Mouse (Mus musculus) MN1 (cell line): ENCODE data around the gene Chrna4.

Source experiments
- DNase-seq: peaks from one replicate; pipeline ENCODE4 v3.0.0-alpha.2; 2016; ENCODE audit warnings: low spot score

The Chrna4 gene

DNA sequence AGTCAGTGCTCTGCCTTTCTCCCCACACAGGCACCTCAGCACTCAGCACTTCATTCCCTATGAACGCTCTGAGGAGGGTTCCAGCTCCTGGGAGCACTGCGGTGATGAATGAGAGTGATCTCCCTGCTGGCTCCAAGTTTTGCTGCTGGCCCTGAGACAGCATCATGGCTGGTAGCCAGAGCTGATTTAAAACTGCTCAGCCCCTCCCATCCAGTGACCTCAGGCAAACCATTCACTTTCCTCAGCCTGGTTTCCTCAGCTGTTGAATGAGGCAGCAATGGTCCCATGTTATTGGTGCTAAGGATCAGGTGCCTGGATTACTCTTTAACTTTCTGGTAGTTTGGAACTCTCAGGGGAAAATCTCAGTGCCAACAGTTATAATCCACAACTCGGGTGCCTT, at the start of gene Chrna4:
Gene Chrna4, minus strand, starts transcription at position 110 of the 400 bp plus-strand sequence.
- no peak for DNase-seq

DNA sequence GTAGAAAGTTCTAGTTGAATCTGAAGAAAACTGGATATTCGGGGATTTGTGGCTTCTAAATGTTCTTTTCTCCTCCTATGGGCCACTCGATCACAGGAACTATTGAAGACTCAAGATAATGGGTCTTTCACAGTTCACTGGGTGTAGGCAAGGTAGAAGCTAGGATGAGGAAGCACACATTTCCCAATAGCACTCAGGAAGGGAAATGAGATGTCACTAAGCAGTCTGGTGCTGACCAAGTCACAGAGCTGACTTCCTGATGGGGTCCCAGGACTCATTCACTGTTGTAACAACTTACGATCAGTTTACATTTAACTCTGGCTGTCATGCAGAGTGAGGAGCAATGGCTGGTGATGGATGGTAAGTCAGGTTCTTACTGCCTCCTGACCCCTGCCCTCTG, 46.8 kb upstream of the Chrna4 start:
- DNase-seq = no peak

DNA sequence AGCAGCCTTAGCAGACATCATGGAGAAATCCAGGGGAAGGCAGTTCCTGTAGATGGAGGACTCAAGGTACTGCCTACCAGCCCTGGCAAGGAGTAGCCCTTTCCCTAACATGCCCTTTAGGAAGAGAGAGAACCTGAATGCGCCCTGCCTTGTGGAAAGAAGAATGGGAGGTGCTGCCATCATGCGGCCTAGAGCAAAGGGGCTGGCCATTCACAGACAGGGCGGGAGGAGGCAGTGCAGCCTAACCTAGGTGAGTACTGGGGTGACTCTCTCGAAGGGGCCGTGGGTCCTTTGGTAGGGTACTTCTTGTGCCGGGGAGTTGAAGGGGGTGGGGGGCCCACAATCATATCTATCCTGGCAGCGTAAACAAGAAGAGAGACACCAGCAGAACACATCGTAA, 41.7 kb upstream of the Chrna4 start:
- no peak for DNase-seq

DNA sequence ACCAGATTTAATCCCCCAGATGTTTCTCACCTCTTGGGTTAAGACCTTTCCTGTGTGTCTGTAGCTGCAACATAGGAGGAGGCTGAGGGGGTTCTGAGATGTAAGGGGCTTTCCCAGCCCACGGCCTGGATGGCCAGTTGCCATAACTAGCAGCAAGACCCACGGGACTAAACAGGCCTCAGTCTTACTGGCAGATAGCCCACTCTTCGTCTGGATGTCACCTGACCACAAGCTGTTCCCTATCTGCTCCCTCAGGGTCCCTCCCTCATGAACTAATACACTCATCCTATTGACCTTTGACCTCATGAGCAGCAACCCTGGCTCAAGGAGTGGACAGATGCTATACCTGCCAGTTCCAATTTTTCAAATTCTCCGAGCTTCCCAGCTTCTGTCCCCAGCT, 40.6 kb upstream of the Chrna4 start:
- DNase-seq = peak; percentile 35

DNA sequence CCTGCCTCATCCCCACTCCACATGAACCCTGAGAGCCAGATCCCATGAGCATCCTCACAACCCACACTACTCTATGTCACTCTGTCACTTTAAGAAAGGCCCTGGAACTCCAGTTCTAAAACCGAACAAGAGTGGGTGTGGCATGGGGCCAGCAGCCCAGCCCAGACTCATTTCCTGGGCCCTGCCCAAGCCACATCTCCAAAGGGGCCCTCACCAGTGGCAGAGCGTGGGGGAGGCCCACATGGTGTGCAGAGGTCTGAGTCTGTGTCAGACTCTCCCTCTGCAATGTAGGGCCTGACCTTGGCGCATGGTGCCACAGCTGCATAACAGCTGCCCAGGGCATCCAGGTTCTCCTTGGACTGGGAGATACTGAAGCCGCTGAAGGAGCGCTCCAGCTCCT, 37.5 kb upstream of the Chrna4 start:
- DNase-seq = no peak

DNA sequence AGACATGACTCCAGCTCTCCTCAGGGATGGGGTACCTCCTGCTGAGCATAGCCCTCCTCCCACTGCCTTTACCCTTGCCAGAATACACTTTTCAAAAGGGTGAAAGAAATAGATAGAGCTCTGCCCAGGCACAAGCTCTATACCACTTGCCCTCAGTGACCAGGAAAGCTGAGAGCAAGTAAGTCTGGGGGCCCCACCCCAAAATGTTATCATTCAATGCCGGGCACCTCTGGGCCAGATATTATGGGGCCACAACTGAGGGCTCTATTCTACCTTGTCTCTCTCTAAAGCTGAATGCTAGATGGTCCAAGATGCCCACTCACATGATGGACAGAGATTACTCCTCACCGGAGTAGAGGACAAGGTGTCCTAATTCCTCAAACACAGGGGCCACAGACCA, 36.2 kb upstream of the Chrna4 start:
- no peak for DNase-seq

DNA sequence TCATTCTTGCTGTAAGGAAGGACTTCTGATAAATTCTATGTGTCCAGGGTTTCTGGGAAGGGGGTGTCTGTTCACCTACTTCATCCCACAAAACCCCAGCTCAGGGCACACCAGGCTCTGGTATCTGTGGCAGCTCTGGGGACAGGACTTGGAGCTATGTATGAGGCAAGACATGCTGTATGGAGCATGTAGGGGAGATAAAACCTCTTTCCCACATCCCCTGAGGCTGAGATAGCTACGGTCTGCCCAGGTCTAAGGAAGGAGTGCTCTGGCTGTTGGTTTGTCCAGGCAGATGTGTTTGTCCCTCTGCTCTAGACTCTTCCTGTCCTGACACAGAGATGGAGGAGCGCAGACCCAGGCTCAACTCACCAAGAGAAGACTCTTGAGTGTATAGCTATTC, 35.6 kb upstream of the Chrna4 start:
- no peak for DNase-seq

DNA sequence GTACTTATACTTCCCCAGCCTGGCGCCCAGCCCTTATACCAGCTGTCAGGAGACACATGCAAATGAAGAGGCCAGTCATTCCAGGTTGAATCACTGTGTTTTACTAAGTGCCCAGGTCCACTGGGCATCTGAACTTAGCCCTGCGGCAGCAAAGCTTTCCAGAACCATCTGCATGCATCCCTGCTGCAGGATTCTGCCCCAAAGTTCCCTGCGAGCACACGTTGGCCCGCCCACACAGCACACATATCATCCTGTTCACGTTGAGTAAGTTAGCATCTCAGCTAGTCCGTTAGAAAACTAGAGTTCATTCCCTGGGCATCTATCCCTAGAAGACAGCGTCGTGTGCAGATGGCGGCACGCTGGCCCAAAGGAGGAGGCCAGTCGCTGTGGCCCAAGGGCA, 32.2 kb upstream of the Chrna4 start:
- no peak for DNase-seq

DNA sequence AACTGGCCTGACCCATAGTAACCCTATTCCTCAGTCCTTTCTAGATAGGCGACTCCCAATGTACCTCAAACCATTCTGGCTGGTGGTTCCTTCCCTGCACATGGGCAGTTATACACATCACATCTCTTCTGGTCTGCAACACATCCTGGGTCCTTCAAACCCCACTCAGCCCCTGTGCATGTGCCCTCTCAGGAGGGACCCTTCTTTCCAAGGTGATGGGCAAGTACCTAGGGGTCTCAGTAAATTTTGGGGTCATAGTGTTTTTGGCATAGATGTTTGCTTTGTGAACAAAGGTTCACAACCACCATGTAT, 29.0 kb upstream of the Chrna4 start:
- no peak for DNase-seq

DNA sequence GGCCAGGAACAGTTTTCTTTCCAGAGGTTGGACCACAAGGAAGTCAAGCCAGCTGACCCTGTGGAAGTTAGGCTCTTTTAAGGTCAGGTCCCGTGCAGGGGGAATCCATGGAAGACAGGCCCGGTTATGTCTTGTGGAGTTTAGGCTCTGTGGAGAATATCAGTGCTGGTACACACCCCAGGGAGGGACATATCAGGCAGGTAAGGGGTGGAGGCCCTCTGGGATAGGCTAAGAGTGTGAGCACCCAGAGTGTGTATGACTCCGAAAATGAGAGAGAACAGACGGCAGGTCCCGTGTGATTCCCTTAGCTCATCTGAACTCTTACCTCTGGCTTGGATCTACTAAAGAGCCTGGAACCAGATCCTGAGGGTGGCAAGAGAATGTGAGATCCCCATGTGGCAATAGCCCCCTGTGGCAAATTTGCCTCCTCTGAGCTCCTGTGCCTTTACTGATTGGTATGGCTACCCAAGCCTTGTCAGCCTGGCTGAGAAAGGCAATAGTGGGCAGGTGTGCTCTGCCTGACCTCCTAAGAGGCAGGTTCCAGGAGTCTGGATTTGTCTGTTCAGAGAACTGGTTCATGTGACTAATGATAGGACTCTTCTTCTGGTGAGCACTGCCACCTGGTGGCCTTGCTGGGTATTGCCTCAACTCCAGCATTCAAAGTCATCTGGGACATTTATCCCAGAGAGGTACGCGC, 28.5 kb upstream of the Chrna4 start:
- peak; percentile 90 for DNase-seq

DNA sequence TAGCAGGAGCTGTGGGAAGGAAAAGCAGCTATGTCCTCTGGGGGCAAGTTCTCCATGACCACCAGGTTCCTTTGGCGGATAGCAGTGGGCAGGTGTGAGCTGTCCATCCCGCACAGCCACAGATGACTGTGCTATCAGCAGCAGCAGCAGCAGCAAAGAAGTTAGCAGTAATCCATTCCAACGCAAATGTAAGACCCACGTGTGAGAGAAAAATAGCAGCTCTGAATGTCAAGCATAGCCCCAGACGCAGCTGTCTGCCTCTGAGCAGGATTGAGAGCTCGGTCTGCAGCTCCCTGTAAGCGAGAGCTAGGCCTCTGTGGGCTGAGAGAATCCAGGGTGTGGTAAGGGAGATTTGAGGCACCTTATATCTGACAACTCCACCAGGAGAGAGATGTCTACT, 26.8 kb upstream of the Chrna4 start:
- no peak for DNase-seq

DNA sequence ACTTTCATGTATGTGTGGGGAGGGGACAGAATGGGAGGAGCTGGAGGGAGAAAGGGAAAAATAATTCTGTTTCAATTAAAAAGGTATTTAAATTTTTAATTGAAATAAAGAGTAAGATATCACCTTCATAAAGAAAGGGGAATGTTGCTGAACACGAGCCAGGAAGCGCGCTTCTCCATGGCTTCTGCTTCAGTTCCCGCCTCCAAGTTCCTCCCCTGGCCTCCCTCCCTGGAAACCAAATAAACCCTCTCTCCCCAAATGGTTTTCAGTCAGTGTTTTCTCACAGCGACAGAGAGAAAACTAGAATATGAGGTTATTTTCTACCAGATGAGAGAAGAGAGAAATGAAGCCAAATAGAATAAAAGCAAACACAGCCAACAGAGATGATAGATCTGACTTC, 25.2 kb upstream of the Chrna4 start:
- no peak for DNase-seq

DNA sequence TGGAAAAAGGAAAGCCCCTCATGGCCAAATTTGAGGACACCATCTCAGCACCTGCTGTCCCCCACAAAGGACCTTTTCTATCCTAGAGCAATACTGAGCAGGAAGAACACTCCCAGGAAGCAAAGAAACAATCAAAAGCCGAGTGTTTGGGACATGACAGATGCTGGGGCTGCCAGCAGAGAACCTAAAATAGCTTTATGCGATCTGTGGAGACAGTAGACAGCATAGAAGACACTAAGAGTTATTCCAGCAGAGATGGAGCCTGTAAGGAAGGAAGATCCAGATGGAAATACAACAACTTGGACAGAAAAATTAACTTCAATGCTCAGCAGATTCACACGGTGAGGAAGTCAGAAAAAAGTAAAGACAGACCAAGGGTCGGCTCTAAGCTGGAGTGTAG, 22.5 kb upstream of the Chrna4 start:
- DNase-seq = no peak

DNA sequence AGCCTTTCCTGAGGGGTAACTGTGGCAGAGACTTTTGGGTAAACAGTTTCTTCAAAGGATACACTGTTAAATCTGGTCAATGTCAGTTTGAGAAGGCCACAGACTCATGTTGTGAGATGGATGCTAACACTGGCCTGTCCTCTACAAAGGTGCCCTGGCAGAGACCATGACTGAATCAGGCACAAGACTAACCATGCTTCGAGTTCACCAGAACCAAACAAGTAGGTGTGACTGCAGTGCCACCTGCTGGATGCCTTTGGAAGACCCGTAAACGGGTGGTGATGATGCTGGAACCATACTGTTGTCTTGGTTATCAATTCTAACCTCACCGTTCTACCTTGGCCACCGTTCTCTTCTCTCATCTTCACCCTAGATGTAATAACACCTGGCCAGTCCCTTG, 16.8 kb upstream of the Chrna4 start:
- peak; percentile 85 for DNase-seq

DNA sequence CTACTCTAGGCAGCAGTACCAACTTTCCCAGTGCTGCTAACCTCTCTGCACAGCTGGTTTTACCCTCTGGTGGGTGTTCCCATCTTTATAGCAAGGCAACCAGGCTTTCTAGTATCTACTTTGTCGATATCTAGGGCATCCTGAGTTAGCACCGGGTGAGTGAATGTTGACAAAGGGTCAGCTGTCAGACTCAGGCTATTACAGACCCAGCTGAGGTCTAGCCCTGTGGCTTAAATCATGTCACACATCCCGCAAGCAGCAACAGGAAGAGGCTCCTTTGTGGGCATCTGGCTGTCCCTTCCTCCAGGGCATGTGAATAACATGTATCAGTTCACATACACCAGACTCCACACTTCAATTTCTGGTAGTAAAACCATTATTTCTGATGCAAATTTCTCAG, 14.8 kb upstream of the Chrna4 start:
- DNase-seq = no peak

DNA sequence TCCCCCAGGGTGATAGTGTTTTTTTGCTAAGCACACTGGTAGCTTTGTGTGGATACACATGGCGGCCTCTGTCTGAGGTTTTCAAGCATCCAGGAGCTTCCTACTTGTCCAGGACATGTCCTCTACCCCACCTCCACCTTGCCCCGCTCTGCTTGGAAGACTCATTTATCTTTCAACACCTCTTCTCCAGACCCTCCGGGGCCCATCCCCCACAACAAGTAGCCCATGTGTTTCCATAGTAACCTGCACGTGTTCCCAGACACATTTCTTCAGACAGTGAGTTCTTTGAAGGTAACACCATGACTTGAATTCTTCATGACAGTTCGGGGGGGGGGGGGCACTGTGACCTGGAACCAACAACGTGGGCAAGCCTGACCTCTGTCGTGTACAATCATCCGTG, 14.0 kb upstream of the Chrna4 start:
- DNase-seq = no peak

DNA sequence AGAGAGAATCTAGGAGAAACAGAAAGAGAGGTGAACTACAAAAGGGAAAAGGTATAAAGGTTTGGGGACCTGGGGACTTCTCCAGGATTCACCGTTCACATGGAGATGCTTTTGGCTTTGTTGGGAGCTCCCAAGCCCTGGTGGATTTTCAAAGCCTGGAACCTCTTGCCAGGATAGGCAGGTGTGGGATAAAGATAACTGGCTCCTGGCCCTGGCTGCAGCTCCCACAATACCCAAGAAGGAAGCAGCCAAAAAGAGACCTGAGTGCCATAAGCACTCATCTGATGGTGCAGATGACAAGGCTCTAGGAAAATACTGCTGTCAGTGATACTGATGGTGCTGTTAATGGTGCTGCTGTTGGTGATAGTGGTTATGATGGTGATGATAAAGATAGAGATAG, 8.8 kb upstream of the Chrna4 start:
- no peak for DNase-seq

DNA sequence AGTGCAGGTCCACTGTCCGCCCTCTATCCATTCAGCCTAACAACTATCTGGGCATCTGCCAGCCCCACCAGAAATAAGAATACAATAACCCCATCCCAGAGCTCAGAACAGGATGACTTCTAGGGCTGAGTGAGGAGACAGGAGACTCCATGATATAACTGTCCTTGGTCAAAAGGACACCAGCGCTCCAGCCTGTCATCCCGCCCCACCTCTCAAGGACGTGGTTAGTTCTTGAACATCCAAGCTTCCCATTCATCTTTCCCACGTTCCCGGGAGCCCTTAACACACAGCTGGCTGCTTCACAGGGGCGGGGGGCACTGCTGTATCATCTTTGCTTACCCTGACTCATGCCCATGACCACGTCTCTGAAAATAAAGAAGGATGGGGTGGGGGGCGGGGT, 5.6 kb upstream of the Chrna4 start:
- no peak for DNase-seq

DNA sequence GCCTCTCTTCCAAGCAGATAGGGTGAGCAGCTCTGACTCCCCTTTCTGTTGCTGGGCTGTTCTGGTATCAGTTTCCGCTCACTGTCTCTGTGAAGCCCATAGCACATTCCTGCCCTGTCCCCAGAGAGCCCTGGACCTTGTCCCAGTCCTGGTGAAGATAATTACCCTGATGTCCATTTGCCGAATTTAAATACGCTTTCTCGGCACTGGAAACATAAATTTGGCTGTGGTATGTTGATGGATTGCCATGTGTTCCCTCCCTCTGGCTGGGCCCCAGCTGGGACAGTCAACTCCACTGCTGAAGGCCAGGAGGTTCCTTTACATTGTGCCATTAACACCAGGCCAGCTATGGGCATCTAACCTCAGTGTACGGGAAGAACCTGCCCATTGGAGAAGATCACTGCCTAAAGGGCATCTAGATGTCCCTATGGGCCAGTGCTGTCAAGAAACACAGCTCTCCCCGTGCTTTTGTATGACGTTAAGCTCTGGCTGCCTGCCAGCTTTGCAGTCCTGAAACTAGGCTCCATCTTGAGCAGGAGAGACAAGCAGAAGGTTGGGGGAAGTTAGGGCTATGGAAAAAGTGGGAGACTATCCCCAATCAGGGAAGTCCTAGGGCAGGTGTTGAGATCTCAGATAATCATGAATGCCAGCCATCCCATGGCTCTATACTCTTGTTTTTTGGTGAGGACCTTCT, 5.1 kb upstream of the Chrna4 start:
- peak; percentile 34 for DNase-seq

DNA sequence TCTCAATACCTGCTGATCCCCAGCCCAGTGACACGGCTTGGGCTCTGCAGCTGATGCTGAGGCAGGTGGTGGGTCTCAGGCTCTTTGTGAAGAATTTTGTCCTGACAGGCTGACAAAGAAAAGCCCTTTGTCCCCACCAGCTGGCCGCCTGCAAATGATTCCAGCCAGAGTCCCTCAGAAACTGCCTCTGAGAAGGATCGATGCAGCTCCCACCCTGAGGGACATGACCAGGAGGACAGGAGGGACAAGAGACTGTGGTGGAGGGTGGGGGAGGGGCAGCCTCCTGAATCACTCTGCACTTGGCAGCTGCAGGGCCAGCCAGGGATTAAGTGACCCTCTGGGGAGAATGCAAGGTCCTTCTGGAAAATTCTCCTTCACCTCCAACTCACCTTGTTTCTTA, 655 bp upstream of the Chrna4 start:
- no peak for DNase-seq

DNA sequence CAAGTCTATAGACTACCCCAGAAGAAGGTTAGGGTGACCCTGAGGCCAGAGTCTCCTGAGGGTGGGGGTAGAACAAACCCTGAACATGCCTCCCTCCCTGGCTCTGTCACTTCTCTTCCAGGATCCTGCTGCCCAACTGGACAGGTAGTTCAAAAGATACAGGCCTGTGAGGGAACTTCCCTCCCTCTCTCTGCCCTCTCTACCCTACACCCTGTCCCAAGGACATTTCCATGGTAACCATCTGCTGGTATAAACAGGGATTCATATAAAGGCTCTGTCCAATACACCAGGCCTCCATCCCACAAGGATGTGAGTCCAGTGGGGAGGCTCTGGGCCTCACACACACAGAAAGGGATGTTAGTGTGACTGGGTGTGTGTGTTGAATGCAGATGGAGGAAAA, 970 bp downstream of the Chrna4 start:
- DNase-seq = no peak

DNA sequence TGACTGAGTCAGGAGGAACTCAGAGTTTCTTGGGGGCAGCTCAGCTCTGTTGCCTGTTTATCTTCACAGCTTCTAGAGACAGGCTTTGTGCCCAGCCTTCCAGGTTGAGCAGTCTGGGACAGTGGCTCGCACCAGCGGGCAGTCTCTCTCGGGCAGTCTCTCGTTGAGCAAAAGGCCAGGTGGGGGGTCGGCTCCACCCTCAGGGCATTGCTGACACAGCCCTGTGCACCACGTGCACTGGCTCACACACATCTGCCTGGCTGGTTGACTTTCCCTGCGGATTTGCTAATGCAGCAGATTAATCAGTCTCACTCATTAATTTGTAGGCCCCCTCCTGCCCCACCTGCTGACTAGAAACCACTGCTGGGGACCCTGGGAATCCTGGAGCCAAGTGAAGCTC, 1.4 kb downstream of the Chrna4 start:
- DNase-seq = no peak

DNA sequence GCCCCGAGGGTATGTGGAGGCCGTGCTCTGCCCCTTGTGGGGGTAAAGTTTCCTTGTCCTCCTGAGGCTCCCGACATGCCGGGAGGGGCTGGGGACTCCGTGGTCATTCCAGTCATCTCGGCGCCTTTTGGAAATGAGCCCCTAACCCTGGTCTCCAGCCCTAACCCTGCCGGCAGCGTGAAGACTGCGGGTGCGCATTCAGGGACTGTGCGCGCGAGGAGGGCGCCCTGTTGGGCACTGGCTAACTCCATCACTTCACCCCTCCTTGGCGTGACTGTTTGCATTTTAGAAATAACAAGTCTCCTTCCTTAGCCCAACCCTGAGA, 4.0 kb downstream of the Chrna4 start:
- DNase-seq = no peak

DNA sequence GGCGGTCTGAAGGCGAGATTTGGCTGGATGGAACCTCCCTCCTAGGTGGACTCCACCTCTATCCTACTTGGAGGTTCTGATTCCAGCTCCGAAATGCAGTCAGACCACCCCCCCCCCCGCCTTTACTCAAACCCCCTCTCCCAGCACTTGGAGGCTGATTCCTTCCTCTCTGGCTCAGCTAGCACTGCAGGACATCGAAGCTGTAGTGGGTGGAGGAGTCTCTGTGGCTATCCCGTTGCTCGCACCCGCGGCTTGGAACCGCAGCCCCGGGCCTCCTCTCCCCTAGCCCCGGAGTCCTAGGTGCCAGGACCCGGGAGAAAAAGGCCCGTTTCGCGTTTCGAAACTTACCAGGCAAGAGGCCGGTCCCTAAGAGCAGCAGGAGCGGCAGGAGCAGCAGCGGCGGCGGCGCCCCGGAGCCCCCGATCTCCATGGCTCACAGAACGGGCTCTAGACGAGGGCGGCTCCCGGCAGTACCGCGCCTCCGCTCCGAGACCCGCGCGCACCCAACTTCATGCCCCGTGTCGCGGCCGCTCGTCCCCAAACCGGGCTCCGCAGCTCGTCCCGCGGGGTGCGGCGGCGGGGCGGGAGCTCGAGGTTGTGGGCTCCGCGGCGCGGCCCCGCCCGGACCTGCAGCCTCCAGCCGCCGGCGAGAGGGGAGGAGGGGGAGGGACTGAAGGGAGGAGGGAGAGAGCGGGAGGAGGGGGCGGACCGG, 4.5 kb downstream of the Chrna4 start:
- DNase-seq = no peak
